Mouse (Mus musculus): Measurements from ENCODE around the gene Arl6.

- no peak for TF ChIP-seq EP300 (IDR thresholded peaks at IDR 0.05; ENCODE audit: low read depth in 1 of 2, low read length in 2 of 2)
- no peak for TF ChIP-seq POLR2A (IDR thresholded peaks at IDR 0.05; ENCODE audit: control insufficient read depth in 1 of 2, insufficient read depth in 1 of 2, low read depth in 1 of 2, low read length in 2 of 2, poor library complexity in 1 of 2)
- no peak for TF ChIP-seq USF1 (IDR thresholded peaks at IDR 0.05; ENCODE audit: low read depth, low read length)
- no peak for TF ChIP-seq UBTF (IDR thresholded peaks at IDR 0.05; ENCODE audit: borderline replicate concordance, insufficient read depth, low read depth, low read length)
- TF ChIP-seq TBP (IDR thresholded peaks at IDR 0.05; ENCODE audit: low read depth, low read length): no peak
- TF ChIP-seq ELF1 (IDR thresholded peaks at IDR 0.05; ENCODE audit: low read depth, low read length): no peak
- no peak for TF ChIP-seq TCF12 (IDR thresholded peaks at IDR 0.05; ENCODE audit: low read depth, low read length)
- TF ChIP-seq CTCF (IDR thresholded peaks at IDR 0.05 in 2 of 3, conservative IDR thresholded peaks at IDR 0.05 in 1 of 3; ENCODE audit: control insufficient read depth in 1 of 3, insufficient read depth in 1 of 3, low read depth in 2 of 3, low read length in 3 of 3, poor library complexity in 1 of 3, severe bottlenecking in 1 of 3): no peak
- TF ChIP-seq RCOR1 (IDR thresholded peaks at IDR 0.05; ENCODE audit: low read depth, low read length): no peak
- TF ChIP-seq ZC3H11A (IDR thresholded peaks at IDR 0.05; ENCODE audit: low read depth, low read length): no peak
- no peak for TF ChIP-seq MXI1 (IDR thresholded peaks at IDR 0.05; ENCODE audit: low read depth, low read length)
Measured at GRCm38 (mm10) chr16:59588351-59589025, 50.7 kb downstream of the Arl6 start.

Data from MEL (cell line).